Mouse (Mus musculus) stomach, embryonic 14.5 days (tissue): Measurements from ENCODE around the gene Zcchc17. TPM values are rescaled to one million over a fixed set of nuclear protein-coding genes. Genes with fewer than 3 reads are reported as not detected.

Experiments
- ATAC-seq: fragments of 200-750 bp; cut with Nextera tagmentation; 2 replicates; pipeline ENCODE4 v1.8.0; 2017; ENCODE audit warnings: low read depth, moderate TSS enrichment; ENCODE audit not compliant: insufficient number of reproducible peaks, insufficient read depth, low FRiP score
- H3K27ac ChIP-seq: fragments of 300-500 bp; sonication (generic); 2 replicates; pipeline ENCODE4 v1.5.1; 2014; ENCODE audit warnings: mild to moderate bottlenecking, low read length, moderate library complexity, mixed read lengths
- H3K27me3 ChIP-seq: fragments of 300-500 bp; sonication (generic); 2 replicates; pipeline ENCODE4 v1.6.1; 2014; ENCODE audit warnings: low read length, control low read depth, mixed read lengths; ENCODE audit not compliant: control insufficient read depth, insufficient read depth
- H3K36me3 ChIP-seq: fragments of 300-500 bp; sonication (generic); 2 replicates; pipeline ENCODE4 v1.6.1; 2014; ENCODE audit warnings: mild to moderate bottlenecking, control low read depth, low read length, moderate library complexity, mixed read lengths; ENCODE audit not compliant: control insufficient read depth, insufficient read depth
- H3K4me1 ChIP-seq: fragments of 300-500 bp; sonication (generic); 2 replicates; pipeline ENCODE4 v1.6.1; 2014; ENCODE audit warnings: low read length, control low read depth, mixed read lengths; ENCODE audit not compliant: control insufficient read depth, insufficient read depth
- H3K4me2 ChIP-seq: fragments of 300-500 bp; sonication (generic); replicated peaks from 2 replicates; pipeline ENCODE4 v1.6.1; 2014; ENCODE audit warnings: low read depth, low read length, control low read depth
- H3K4me3 ChIP-seq: fragments of 300-500 bp; sonication (generic); 2 replicates; pipeline ENCODE4 v1.5.1; 2014; ENCODE audit warnings: low read depth, low read length, control low read depth
- H3K9ac ChIP-seq: fragments of 300-500 bp; sonication (generic); replicated peaks from 2 replicates; pipeline ENCODE4 v1.6.1; 2014; ENCODE audit warnings: low read depth, mild to moderate bottlenecking, control low read depth, low read length, moderate library complexity, mixed read lengths
- H3K9me3 ChIP-seq: fragments of 300-500 bp; sonication (generic); 2 replicates; pipeline ENCODE4 v1.6.1; 2016; ENCODE audit warnings: low read depth, low read length, control low read depth; ENCODE audit not compliant: control insufficient read depth
- WGBS: fragments of 180-500 bp; shearing (Covaris S2); extraction: QIAGEN DNeasy Blood & Tissue Kit; methylation state at CpG from one replicate; pipeline ENCODE4 v1.1.7; 2014; 5-methylcytosine and 5-hydroxymethylcytosine counted together
- polyA plus RNA-seq: library from polyadenylated mRNA; unstranded; fragments of >200 nt; fragmentation: Nextera tagmentation; extraction: Ambion mirVana; gene quantifications from 2 replicates; pipeline ENCODE4 v1.2.1, GENCODE M21; 2014

Zcchc17 gene
- polyA plus RNA-seq, 1 experiment from 2014 or later = 71.2 TPM

- H3K4me3 ChIP-seq = no peak overlapping the region
- H3K4me2 ChIP-seq = no peak overlapping the region
- H3K36me3 ChIP-seq = peaks cover 31% of the 10 kb centered on the region
- no peaks in the 10 kb centered on the region for H3K27me3 ChIP-seq
- H3K9ac ChIP-seq = no peak overlapping the region
- H3K9me3 ChIP-seq = no peaks in the 10 kb centered on the region
- WGBS = 85% methylated on average over 2 of the region's 2 CpGs
- ATAC-seq = no peak
- H3K27ac ChIP-seq = no peak overlapping the region
- H3K4me1 ChIP-seq = no peaks in the 10 kb centered on the region
Observed at GRCm38 (mm10) chr4:130325446-130325845, 34.3 kb downstream of the Zcchc17 start.

GRCm38 (mm10) chr4:130323607-130324006 is 36.1 kb downstream of the Zcchc17 start:
- Histone ChIP-seq H3K4me2 (no peak overlapping the region), H3K27me3 (no peaks in the 10 kb centered on the region), H3K9me3 (no peaks in the 10 kb centered on the region), H3K27ac (no peak overlapping the region), H3K9ac (no peak overlapping the region), H3K36me3 (peaks cover 31% of the 10 kb centered on the region), H3K4me1 (no peaks in the 10 kb centered on the region), H3K4me3 (no peak overlapping the region)
- WGBS = 85% methylated on average over 5 of the region's 5 CpGs
- ATAC-seq = no peak

- ATAC-seq = no peak
- Histone ChIP-seq H3K4me2 (no peak overlapping the region), H3K27ac (no peak overlapping the region), H3K4me1 (no peaks in the 10 kb centered on the region), H3K9me3 (no peaks in the 10 kb centered on the region), H3K27me3 (no peaks in the 10 kb centered on the region), H3K9ac (no peak overlapping the region), H3K36me3 (peaks cover 31% of the 10 kb centered on the region), H3K4me3 (no peak overlapping the region)
- WGBS = 82% methylated on average over 1 of the region's 1 CpGs
Observed at GRCm38 (mm10) chr4:130323165-130323564, 36.6 kb downstream of the Zcchc17 start.

GRCm38 (mm10) chr4:130322567-130322966 is 37.2 kb downstream of the Zcchc17 start:
- WGBS = 76% methylated on average over 7 of the region's 7 CpGs
- H3K4me1 ChIP-seq = no peaks in the 10 kb centered on the region
- no peak overlapping the region for H3K9ac ChIP-seq
- peaks cover 31% of the 10 kb centered on the region for H3K36me3 ChIP-seq
- no peaks in the 10 kb centered on the region for H3K9me3 ChIP-seq
- no peak for ATAC-seq
- no peak overlapping the region for H3K4me2 ChIP-seq
- no peak overlapping the region for H3K4me3 ChIP-seq
- H3K27me3 ChIP-seq = no peaks in the 10 kb centered on the region
- H3K27ac ChIP-seq = no peak overlapping the region

GRCm38 (mm10) chr4:130321640-130322039 is 38.1 kb downstream of the Zcchc17 start:
- no peak overlapping the region for H3K27ac ChIP-seq
- 91% methylated on average over 7 of the region's 7 CpGs for WGBS
- no peaks in the 10 kb centered on the region for H3K27me3 ChIP-seq
- no peaks in the 10 kb centered on the region for H3K9me3 ChIP-seq
- H3K4me1 ChIP-seq = 0 out of 2 replicates have a peak, but pooled peaks cover 3% of the 10 kb centered on the region
- H3K4me2 ChIP-seq = no peak overlapping the region
- H3K9ac ChIP-seq = no peak overlapping the region
- peaks cover 25% of the 10 kb centered on the region for H3K36me3 ChIP-seq
- no peak for ATAC-seq
- H3K4me3 ChIP-seq = no peak overlapping the region

- Histone ChIP-seq H3K9me3 (no peaks in the 10 kb centered on the region), H3K27ac (no peak overlapping the region), H3K4me3 (no peak overlapping the region), H3K4me2 (no peak overlapping the region), H3K9ac (no peak overlapping the region), H3K27me3 (no peaks in the 10 kb centered on the region), H3K4me1 (peaks cover 9% of the 10 kb centered on the region; the same call in 1 of the 2 replicates), H3K36me3 (peaks cover 18% of the 10 kb centered on the region; the same call in 1 of the 2 replicates)
- 84% methylated on average over 7 of the region's 7 CpGs for WGBS
- no peak for ATAC-seq
Observed at GRCm38 (mm10) chr4:130319564-130319963, 40.2 kb downstream of the Zcchc17 start.

- Histone ChIP-seq H3K4me2 (no peak overlapping the region), H3K36me3 (peaks cover 18% of the 10 kb centered on the region; the same call in 1 of the 2 replicates), H3K9me3 (no peaks in the 10 kb centered on the region), H3K4me3 (no peak overlapping the region), H3K27ac (no peak overlapping the region), H3K27me3 (no peaks in the 10 kb centered on the region), H3K4me1 (peaks cover 9% of the 10 kb centered on the region; the same call in 1 of the 2 replicates), H3K9ac (no peak overlapping the region)
- no peak for ATAC-seq
- 71% methylated on average over 3 of the region's 3 CpGs for WGBS
Observed at GRCm38 (mm10) chr4:130318122-130318521, 41.6 kb downstream of the Zcchc17 start.

- Histone ChIP-seq H3K4me1 (peaks cover 9% of the 10 kb centered on the region; the same call in 1 of the 2 replicates), H3K27ac (no peak overlapping the region), H3K4me2 (no peak overlapping the region), H3K9ac (no peak overlapping the region), H3K9me3 (no peaks in the 10 kb centered on the region), H3K36me3 (peaks cover 9% of the 10 kb centered on the region; the same call in 1 of the 2 replicates), H3K4me3 (no peak overlapping the region), H3K27me3 (no peaks in the 10 kb centered on the region)
- WGBS = 87% methylated on average over 10 of the region's 10 CpGs
- ATAC-seq = no peak
Observed at GRCm38 (mm10) chr4:130316691-130317090, 43.1 kb downstream of the Zcchc17 start.
